Mouse (Mus musculus) embryonic facial prominence, embryonic 15.5 days (tissue): ENCODE measurements at regions not wholly inside any gene's neighbourhood (a gene's known extent, or its start where the extent isn't known, plus 50 kb on each side); places are given as distances from the start of the nearest gene placed in this dataset.

Source experiments
- ATAC-seq: fragments of 200-750 bp; cut with Nextera tagmentation; 2 replicates; pipeline ENCODE4 v1.8.0; 2017; ENCODE audit warnings: low read depth, moderate TSS enrichment; ENCODE audit not compliant: insufficient number of reproducible peaks, low FRiP score, low TSS enrichment
- H3K27ac ChIP-seq: fragments of 300-500 bp; sonication (generic); replicated peaks from 2 replicates; pipeline ENCODE4 v1.5.1; 2015; ENCODE audit warnings: mild to moderate bottlenecking, inconsistent platforms
- H3K27me3 ChIP-seq: fragments of 300-500 bp; sonication (generic); 2 replicates; pipeline ENCODE4 v1.6.1; 2015; ENCODE audit warnings: inconsistent platforms
- H3K36me3 ChIP-seq: fragments of 300-500 bp; sonication (generic); 2 replicates; pipeline ENCODE4 v1.6.1; 2015; ENCODE audit warnings: mild to moderate bottlenecking, inconsistent platforms
- H3K4me1 ChIP-seq: fragments of 300-500 bp; sonication (generic); 2 replicates; pipeline ENCODE4 v1.6.1; 2015; ENCODE audit warnings: inconsistent platforms
- H3K4me2 ChIP-seq: fragments of 300-500 bp; sonication (generic); replicated peaks from 2 replicates; pipeline ENCODE4 v1.6.1; 2015; ENCODE audit warnings: mild to moderate bottlenecking, inconsistent platforms
- H3K4me3 ChIP-seq: fragments of 300-500 bp; sonication (generic); replicated peaks from 2 replicates; pipeline ENCODE4 v1.5.1; 2015; ENCODE audit warnings: mild to moderate bottlenecking, inconsistent platforms
- H3K9ac ChIP-seq: fragments of 300-500 bp; sonication (generic); 2 replicates; pipeline ENCODE4 v1.6.1; 2015; ENCODE audit warnings: inconsistent platforms
- H3K9me3 ChIP-seq: fragments of 300-500 bp; sonication (generic); replicated peaks from 2 replicates; pipeline ENCODE4 v1.6.1; 2016; ENCODE audit warnings: inconsistent platforms
- WGBS: fragments of 180-500 bp; shearing (Covaris S2); methylation state at CpG from one replicate; pipeline ENCODE4 v1.1.7; 2015; 5-methylcytosine and 5-hydroxymethylcytosine counted together

DNA sequence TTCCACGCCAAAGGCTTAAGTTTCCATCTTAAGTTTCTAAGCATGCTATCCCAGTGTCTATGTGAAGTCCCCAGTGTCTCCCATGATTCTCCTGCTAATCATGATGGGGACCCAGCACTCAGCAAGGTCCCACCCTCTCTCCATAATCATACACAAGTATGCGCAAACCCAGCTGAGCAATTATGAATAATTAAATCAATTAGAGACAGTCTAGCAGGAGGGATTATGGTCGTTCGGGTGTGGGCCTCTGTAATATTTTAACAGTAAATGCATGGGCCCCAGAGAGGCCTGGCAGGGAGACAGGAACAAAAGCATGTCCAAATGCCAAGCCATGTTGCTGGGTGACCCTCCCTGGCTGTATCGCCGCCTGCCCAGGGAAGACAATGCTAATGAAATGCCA lies 73.1 kb upstream of the Msx1 start:
- H3K9me3 ChIP-seq, result no peaks in the 10 kb centered on the region
- H3K27ac ChIP-seq, result no peak overlapping the region
- WGBS, result 43% methylated on average over 6 of the region's 6 CpGs
- H3K36me3 ChIP-seq, result no peaks in the 10 kb centered on the region
- no peak for ATAC-seq
- peaks cover 61% of the 10 kb centered on the region for H3K4me1 ChIP-seq
- H3K27me3 ChIP-seq, result peaks cover 65% of the 10 kb centered on the region
- no peak overlapping the region for H3K4me3 ChIP-seq
- H3K9ac ChIP-seq, result no peak overlapping the region
- no peak overlapping the region for H3K4me2 ChIP-seq

DNA sequence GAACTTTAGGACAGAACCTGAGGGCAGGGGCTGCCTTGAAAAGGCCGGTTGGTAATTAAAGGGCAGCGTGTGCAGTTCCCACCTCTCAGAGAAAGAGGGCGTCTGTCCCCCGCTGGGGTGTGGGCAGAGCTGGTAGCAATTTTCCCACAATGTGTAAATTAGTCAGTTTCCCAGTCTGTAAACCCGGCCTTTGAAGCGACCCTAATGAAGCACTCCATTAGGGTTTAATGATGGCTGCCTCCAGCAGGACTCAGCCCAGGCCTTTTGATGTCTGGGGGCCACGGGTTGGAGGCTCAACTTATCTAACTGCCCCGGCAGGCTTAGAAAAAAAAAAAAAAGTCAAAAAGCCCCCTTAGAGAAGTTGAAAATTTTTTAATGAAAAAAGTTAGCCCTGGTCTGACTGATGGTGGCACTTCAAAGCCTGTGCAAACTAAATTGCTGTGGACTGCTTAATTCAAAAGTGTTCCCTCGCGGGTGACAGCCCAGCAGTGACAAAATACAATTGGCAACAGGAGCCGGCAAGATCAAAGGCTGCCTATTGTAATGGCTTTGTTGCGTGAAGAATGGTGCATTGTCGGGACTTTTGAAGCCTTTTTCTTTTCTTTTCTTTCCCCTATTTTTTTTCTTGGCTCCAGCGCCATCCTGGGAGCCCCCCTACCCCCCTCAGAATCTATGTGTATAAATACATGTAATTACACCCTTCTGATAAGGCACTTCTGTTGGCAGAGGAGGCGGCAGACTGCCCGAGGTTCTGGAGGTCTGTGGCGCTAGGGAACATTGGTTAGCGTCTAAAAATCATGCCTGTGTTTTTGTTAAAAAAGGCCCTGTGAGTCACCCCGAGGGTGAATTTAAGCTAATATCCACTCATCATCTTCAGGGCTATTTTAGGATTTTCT lies 71.3 kb upstream of the Msx1 start:
- ATAC-seq, result no peak
- no peak overlapping the region for H3K9ac ChIP-seq
- H3K4me3 ChIP-seq, result no peak overlapping the region
- 8% methylated on average over 19 of the region's 19 CpGs for WGBS
- no peaks in the 10 kb centered on the region for H3K36me3 ChIP-seq
- no peak overlapping the region for H3K27ac ChIP-seq
- no peak overlapping the region for H3K4me2 ChIP-seq
- H3K9me3 ChIP-seq, result no peaks in the 10 kb centered on the region
- peaks cover 46% of the 10 kb centered on the region for H3K4me1 ChIP-seq
- peaks cover 71% of the 10 kb centered on the region for H3K27me3 ChIP-seq

DNA sequence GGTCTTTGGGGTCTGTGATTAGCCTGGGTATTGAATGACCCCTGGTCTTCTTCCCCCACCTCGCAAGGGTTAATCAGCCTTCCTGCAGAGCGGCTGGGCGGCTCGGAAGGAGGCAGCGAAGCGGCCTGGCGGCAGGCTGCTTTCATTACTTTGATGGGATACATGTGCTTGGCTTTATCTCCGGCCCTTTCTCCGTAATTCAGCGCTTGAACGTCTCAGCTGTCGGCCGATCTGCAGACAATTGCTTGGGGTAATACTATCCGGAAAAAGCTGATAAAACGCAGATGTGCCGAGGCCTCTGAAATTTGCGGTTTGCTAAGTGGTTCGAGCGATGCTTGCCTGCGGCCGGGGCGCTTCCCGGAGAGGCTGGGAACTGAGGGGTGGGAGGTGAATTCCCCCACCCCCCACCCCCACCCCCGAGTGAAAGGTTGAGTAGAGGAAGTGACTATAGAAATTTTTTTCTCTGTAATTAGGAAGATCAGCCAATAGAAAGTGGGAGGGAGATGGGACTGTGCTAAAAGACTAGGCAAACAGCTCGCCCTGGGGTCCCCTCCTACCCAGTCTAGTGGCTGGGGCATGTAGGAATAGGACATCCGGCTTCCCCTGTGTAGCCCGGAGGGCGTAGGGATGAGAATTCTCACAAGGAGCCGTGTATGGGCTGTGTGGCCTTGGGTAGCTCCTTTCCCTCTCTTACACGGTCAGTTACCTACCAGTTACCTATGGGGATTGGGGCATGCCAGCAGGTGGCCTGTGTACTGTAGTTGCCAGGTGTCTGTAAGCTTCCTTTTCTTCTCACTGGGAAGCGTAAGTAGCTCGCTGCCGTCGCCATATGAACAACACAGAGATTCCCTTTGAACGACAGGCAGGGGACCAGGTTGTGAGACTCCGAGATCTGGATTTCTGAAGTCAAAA lies 69.5 kb upstream of the Msx1 start:
- Histone ChIP-seq H3K27me3 (peaks cover 71% of the 10 kb centered on the region), H3K36me3 (no peaks in the 10 kb centered on the region), H3K4me1 (peaks cover 46% of the 10 kb centered on the region), H3K27ac (no peak overlapping the region), H3K4me3 (peak overlapping the region; percentile 25), H3K9me3 (no peaks in the 10 kb centered on the region), H3K9ac (no peak overlapping the region), H3K4me2 (peak overlapping the region; percentile 46)
- peak; percentile 70 for ATAC-seq
- WGBS, result 2% methylated on average over 36 of the region's 36 CpGs

- Histone ChIP-seq H3K9ac (no peak overlapping the region), H3K4me2 (no peak overlapping the region), H3K27me3 (peaks cover 70% of the 10 kb centered on the region), H3K9me3 (no peaks in the 10 kb centered on the region), H3K4me3 (no peak overlapping the region), H3K36me3 (no peaks in the 10 kb centered on the region), H3K27ac (no peak overlapping the region), H3K4me1 (peaks cover 25% of the 10 kb centered on the region)
- no peak for ATAC-seq
- WGBS, result 51% methylated on average over 11 of the region's 11 CpGs
These were observed 66.3 kb upstream of the Msx1 start for GRCm38 (mm10) chr5:37890641-37891040.

DNA sequence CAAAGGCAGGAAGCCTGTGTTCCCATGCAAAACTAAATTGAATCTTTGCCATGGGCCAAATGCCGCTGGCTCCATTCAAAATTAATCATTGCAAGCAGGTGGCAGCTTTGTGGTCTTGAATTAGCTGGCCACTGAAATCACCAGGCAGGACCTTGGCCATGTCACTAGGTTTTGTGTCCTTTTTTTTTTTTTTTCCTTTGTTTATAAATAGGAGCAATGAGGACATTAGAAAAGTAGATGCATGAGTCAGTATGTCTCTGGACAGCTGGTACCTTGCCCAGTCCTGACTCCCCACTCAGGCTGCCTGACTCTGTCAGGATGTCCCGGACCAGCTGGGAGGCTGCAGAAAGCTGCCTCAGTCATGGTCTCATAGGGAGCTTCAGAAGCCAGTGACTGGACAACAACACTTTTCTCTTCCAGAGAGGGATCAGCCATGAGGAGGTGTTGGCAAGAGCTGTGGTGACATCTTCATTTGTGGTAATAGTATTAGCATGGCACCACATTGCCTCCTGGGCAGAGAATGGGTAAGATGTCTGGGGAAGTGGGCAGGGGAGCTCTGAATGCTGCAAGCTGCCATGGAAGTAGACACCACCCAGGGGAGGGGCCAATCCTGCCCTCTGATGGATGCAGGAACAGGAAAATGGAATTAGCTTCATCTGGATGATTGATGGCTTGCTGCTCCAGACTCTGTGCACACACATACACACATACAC lies 55.4 kb upstream of the Msx1 start:
- no peak overlapping the region for H3K4me2 ChIP-seq
- no peak overlapping the region for H3K4me3 ChIP-seq
- H3K27ac ChIP-seq, result no peak overlapping the region
- H3K36me3 ChIP-seq, result no peaks in the 10 kb centered on the region
- no peak overlapping the region for H3K9ac ChIP-seq
- H3K27me3 ChIP-seq, result no peaks in the 10 kb centered on the region
- H3K4me1 ChIP-seq, result 0 out of 2 replicates have a peak, but pooled peaks cover 6% of the 10 kb centered on the region
- WGBS, result 70% methylated on average over 2 of the region's 2 CpGs
- ATAC-seq, result no peak
- no peaks in the 10 kb centered on the region for H3K9me3 ChIP-seq

DNA sequence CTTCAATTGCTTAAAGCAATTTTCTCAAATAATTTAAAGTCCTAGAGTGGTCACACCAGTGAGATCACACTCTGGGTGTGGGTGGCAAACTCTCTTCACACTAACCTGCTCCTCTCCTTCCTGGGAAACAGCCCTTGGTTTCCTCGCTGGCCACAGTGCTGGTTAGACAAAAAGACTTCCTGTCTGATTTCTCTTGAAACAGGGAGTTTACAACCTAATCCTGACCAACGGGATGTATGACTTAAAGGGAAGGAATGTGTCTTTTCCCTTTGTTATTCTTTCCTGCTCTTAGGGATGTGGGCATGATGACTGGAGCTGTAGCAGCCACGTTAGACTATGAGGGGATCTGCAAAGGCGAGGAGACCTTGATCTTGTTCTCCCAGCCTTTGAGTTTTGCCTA lies 51.9 kb upstream of the Msx1 start:
- H3K9ac ChIP-seq, result no peak overlapping the region
- 0 out of 2 replicates have a peak, but pooled peaks cover 10% of the 10 kb centered on the region for H3K4me1 ChIP-seq
- H3K9me3 ChIP-seq, result no peaks in the 10 kb centered on the region
- no peak for ATAC-seq
- H3K36me3 ChIP-seq, result no peaks in the 10 kb centered on the region
- no peak overlapping the region for H3K4me3 ChIP-seq
- H3K27me3 ChIP-seq, result no peaks in the 10 kb centered on the region; the same call in 1 of the 2 replicates
- 52% methylated on average over 4 of the region's 4 CpGs for WGBS
- no peak overlapping the region for H3K27ac ChIP-seq
- no peak overlapping the region for H3K4me2 ChIP-seq

GRCm38 (mm10) chr5:37875452-37875851 lies 51.1 kb upstream of the Msx1 start:
- H3K27me3 ChIP-seq, result no peaks in the 10 kb centered on the region; the same call in 1 of the 2 replicates
- ATAC-seq, result no peak
- H3K4me2 ChIP-seq, result no peak overlapping the region
- no peak overlapping the region for H3K4me3 ChIP-seq
- H3K27ac ChIP-seq, result no peak overlapping the region
- H3K4me1 ChIP-seq, result 0 out of 2 replicates have a peak, but pooled peaks cover 10% of the 10 kb centered on the region
- no peaks in the 10 kb centered on the region for H3K36me3 ChIP-seq
- WGBS, result 78% methylated on average over 13 of the region's 13 CpGs
- H3K9ac ChIP-seq, result no peak overlapping the region
- no peaks in the 10 kb centered on the region for H3K9me3 ChIP-seq

- H3K36me3 ChIP-seq, result no peaks in the 10 kb centered on the region
These were observed 50.5 kb upstream of the Msx1 start for GRCm38 (mm10) chr5:37874784-37875281.

More at GRCm38 (mm10) chr5:37874784-37875281, 50.5 kb upstream of the Msx1 start:
- ATAC-seq, result peak; percentile 39; the same call in 1 of the 2 replicates
- Histone ChIP-seq H3K9me3 (no peaks in the 10 kb centered on the region), H3K4me1 (0 out of 2 replicates have a peak, but pooled peaks cover 10% of the 10 kb centered on the region), H3K27me3 (no peaks in the 10 kb centered on the region; the same call in 1 of the 2 replicates), H3K4me2 (no peak overlapping the region), H3K4me3 (no peak overlapping the region), H3K9ac (no peak overlapping the region), H3K27ac (no peak overlapping the region)
- WGBS, result 48% methylated on average over 6 of the region's 6 CpGs
